Comparison of ENCODE assay signal across 14 mouse cellular contexts in genomic region chr16:43508166-43508998, GRCm38 (mm10).
DNase-seq lines count a peak whose midpoint lies in the region; ATAC-seq and TF ChIP-seq lines count a peak whose summit lies in the region.
"Had no signal": no experiment of that assay in that cellular context is flagged by ENCODE, and none has a peak within 500 bp of the region (broad histone marks: within the 10 kb centered on the region; RNA-seq: fewer than 3 reads in every experiment).

No protein-coding gene starts in this region.

- peak overlapping the region; percentile 66 for H3K9ac ChIP-seq in forebrain, embryonic 16.5 days (replicated peaks; ENCODE audit: low read depth, low read length)
- no peak overlapping the region for H3K9ac ChIP-seq in neural tube, embryonic 15.5 days (replicated peaks)
- H3K9ac ChIP-seq: intestine, embryonic 15.5 days; limb, embryonic 13.5 days; lung, embryonic 14.5 days had no signal

- ATAC-seq in forebrain, embryonic 16.5 days, result no peak
- ATAC-seq in neural tube, embryonic 15.5 days (ENCODE audit: low FRiP score), result no peak
- ATAC-seq: CD4-positive, CD25-positive, alpha-beta regulatory T cell, adult 4 months; intestine, embryonic 15.5 days had no signal

- intact Hi-C loops in gastrocnemius, adult 2 months (cut with DNase I), result loop anchor here (5.0 kb wide), 2 partner anchors 64 to 84 kb away; no protein-coding TSS in a partner anchor
- intact Hi-C loops in left cerebral cortex, adult 2 months (cut with DNase I), result loop anchor here (5.0 kb wide), 1 partner anchor 596 kb away; no protein-coding TSS in a partner anchor
- intact Hi-C loops in left cerebral cortex, postnatal 36 days (cut with DNase I), result loop anchor here (5.0 to 10.0 kb wide), 2 partner anchors 601 to 674 kb away; no protein-coding TSS in a partner anchor

- DNase-seq in gastrocnemius, adult 2 months, result no peak
- DNase-seq in gastrocnemius, postnatal 25 days, result no peak
- no peak for DNase-seq in left cerebral cortex, adult 2 months (ENCODE audit: extremely low spot score in 1 of 2, low spot score in 2 of 2)
- no peak for DNase-seq in left cerebral cortex, postnatal 36 days (ENCODE audit: low spot score in 2 of 2)
- DNase-seq in kidney, postnatal 25 days, result no peak
- DNase-seq in spleen, postnatal 4 days (ENCODE audit: low spot score in 2 of 2), result no peak
- DNase-seq: adrenal gland, postnatal 10 days; lung, embryonic 14.5 days; retina, postnatal 1 day had no signal

- H3K36me3 ChIP-seq in forebrain, embryonic 16.5 days (ENCODE audit: control insufficient read depth, insufficient read depth), result no peaks in the 10 kb centered on the region
- no peaks in the 10 kb centered on the region for H3K36me3 ChIP-seq in neural tube, embryonic 15.5 days
- H3K36me3 ChIP-seq: intestine, embryonic 15.5 days; limb, embryonic 13.5 days had no signal

- H3K27me3 ChIP-seq in forebrain, embryonic 16.5 days (replicated peaks; ENCODE audit: control insufficient read depth, insufficient read depth, low read length), result no peaks in the 10 kb centered on the region
- no peaks in the 10 kb centered on the region for H3K27me3 ChIP-seq in neural tube, embryonic 15.5 days (replicated peaks)
- H3K27me3 ChIP-seq: intestine, embryonic 15.5 days; limb, embryonic 13.5 days had no signal

- peak overlapping the region; percentile 67 for H3K4me3 ChIP-seq in gastrocnemius, adult 2 months
- peak overlapping the region; percentile 29 for H3K4me3 ChIP-seq in left cerebral cortex, adult 2 months
- H3K4me3 ChIP-seq in forebrain, embryonic 16.5 days (replicated peaks; ENCODE audit: low read length), result peak overlapping the region; percentile 45
- no peak overlapping the region; the same call in 1 of the 2 replicates for H3K4me3 ChIP-seq in neural tube, embryonic 15.5 days (replicated peaks)
- H3K4me3 ChIP-seq: intestine, embryonic 15.5 days; limb, embryonic 13.5 days had no signal

- peaks cover 31% of the 10 kb centered on the region for H3K4me1 ChIP-seq in forebrain, embryonic 16.5 days (replicated peaks; ENCODE audit: control insufficient read depth, insufficient read depth, low read length)
- peaks cover 40% of the 10 kb centered on the region for H3K4me1 ChIP-seq in neural tube, embryonic 15.5 days

- no peaks in the 10 kb centered on the region for H3K9me3 ChIP-seq in forebrain, embryonic 16.5 days (ENCODE audit: control insufficient read depth, low read length)
- no peaks in the 10 kb centered on the region for H3K9me3 ChIP-seq in neural tube, embryonic 15.5 days (replicated peaks)
- H3K9me3 ChIP-seq: intestine, embryonic 15.5 days; limb, embryonic 13.5 days had no signal

- 46% methylated on average over 9 of the region's 9 CpGs for WGBS in forebrain, embryonic 16.5 days
- 66% methylated on average over 9 of the region's 9 CpGs for WGBS in neural tube, embryonic 15.5 days

- TF ChIP-seq CTCF in gastrocnemius, adult 2 months (IDR thresholded peaks at IDR 0.05), result no peak
- TF ChIP-seq CTCF in left cerebral cortex, adult 2 months (IDR thresholded peaks at IDR 0.05), result no peak

- H3K4me2 ChIP-seq in forebrain, embryonic 16.5 days (ENCODE audit: low read length), result peak overlapping the region; percentile 61
- H3K4me2 ChIP-seq in neural tube, embryonic 15.5 days, result peak overlapping the region; percentile 70
- H3K4me2 ChIP-seq: intestine, embryonic 15.5 days; limb, embryonic 13.5 days; lung, embryonic 14.5 days had no signal

- H3K27ac ChIP-seq in gastrocnemius, adult 2 months, result peak overlapping the region; percentile 84
- peak overlapping the region; percentile 63 for H3K27ac ChIP-seq in left cerebral cortex, adult 2 months
- peak overlapping the region; percentile 89 for H3K27ac ChIP-seq in forebrain, embryonic 16.5 days (ENCODE audit: low read length)
- H3K27ac ChIP-seq in neural tube, embryonic 15.5 days (replicated peaks), result peak overlapping the region; percentile 20; the same call in 1 of the 2 replicates
- H3K27ac ChIP-seq: intestine, embryonic 15.5 days; limb, embryonic 13.5 days had no signal

Comparison
In these comparisons a context has a peak if more than half of its experiments do, and no peak if none do; other contexts are left out.
1. H3K27ac ChIP-seq: peak in every context shown above with its lines; median percentile 89 in forebrain, embryonic 16.5 days; 84 in gastrocnemius, adult 2 months; 63 in left cerebral cortex, adult 2 months; 20 in neural tube, embryonic 15.5 days.